Mouse (Mus musculus) heart, embryonic 15.5 days (tissue): Measurements from ENCODE around the gene Slc10a7. TPM values are rescaled to one million over a fixed set of nuclear protein-coding genes. Genes with fewer than 3 reads are reported as not detected.
"Not testable (repeated sequence)": the region's sequence is repeated elsewhere in the genome, so short reads cannot be mapped to it uniquely, and the experiment has no call there.

ENCODE experiments used
- ATAC-seq: fragments of 200-750 bp; cut with Nextera tagmentation; replicated peaks from 2 replicates; pipeline ENCODE4 v1.8.0; 2017; ENCODE audit warnings: low read depth, moderate TSS enrichment; ENCODE audit not compliant: insufficient number of reproducible peaks, insufficient read depth, low FRiP score
- H3K27ac ChIP-seq: fragments of 300-500 bp; sonication (generic); 2 replicates; pipeline ENCODE4 v1.5.1; 2015; ENCODE audit warnings: mild to moderate bottlenecking, inconsistent platforms
- H3K27me3 ChIP-seq: fragments of 300-500 bp; sonication (generic); 2 replicates; pipeline ENCODE4 v1.6.1; 2015; ENCODE audit warnings: inconsistent platforms
- H3K36me3 ChIP-seq: fragments of 300-500 bp; sonication (generic); 2 replicates; pipeline ENCODE4 v1.6.1; 2015; ENCODE audit warnings: mild to moderate bottlenecking, inconsistent platforms
- H3K4me1 ChIP-seq: fragments of 300-500 bp; sonication (generic); replicated peaks from 2 replicates; pipeline ENCODE4 v1.6.1; 2015; ENCODE audit warnings: inconsistent platforms
- H3K4me2 ChIP-seq: fragments of 300-500 bp; sonication (generic); 2 replicates; pipeline ENCODE4 v1.6.1; 2015; ENCODE audit warnings: inconsistent platforms, mild to moderate bottlenecking, moderate library complexity
- H3K4me3 ChIP-seq: fragments of 300-500 bp; sonication (generic); 2 replicates; pipeline ENCODE4 v1.5.1; 2015; ENCODE audit warnings: mild to moderate bottlenecking, inconsistent platforms
- H3K9ac ChIP-seq: fragments of 300-500 bp; sonication (generic); 2 replicates; pipeline ENCODE4 v1.6.1; 2015; ENCODE audit warnings: mild to moderate bottlenecking, inconsistent platforms
- H3K9me3 ChIP-seq: fragments of 300-500 bp; sonication (generic); replicated peaks from 2 replicates; pipeline ENCODE4 v1.6.1; 2016; ENCODE audit warnings: inconsistent platforms
- WGBS: fragments of 180-500 bp; shearing (Covaris S2); methylation state at CpG from one replicate; pipeline ENCODE4 v1.1.7; 2015; ENCODE audit warnings: mixed read lengths; 5-methylcytosine and 5-hydroxymethylcytosine counted together
- polyA plus RNA-seq: library from polyadenylated mRNA; unstranded; fragments of >200 nt; fragmentation: Nextera tagmentation; extraction: Ambion mirVana; gene quantifications from 2 replicates; pipeline ENCODE4 v1.2.1, GENCODE M21; 2015

Gene Slc10a7
- polyA plus RNA-seq, 1 experiment from 2014 or later: 10.5 TPM

- H3K4me1 ChIP-seq: peaks cover 16% of the 10 kb centered on the region
- H3K9ac ChIP-seq: no peak overlapping the region
- peaks cover 7% of the 10 kb centered on the region for H3K36me3 ChIP-seq
- no peak for ATAC-seq
- H3K9me3 ChIP-seq: no peaks in the 10 kb centered on the region
- no peak overlapping the region for H3K4me3 ChIP-seq
- H3K4me2 ChIP-seq: no peak overlapping the region
- WGBS: 50% methylated on average over 3 of the region's 3 CpGs
- H3K27me3 ChIP-seq: no peaks in the 10 kb centered on the region
- H3K27ac ChIP-seq: no peak overlapping the region
These were observed 1.8 kb downstream of the Slc10a7 start for GRCm38 (mm10) chr8:78510926-78511325.

- Histone ChIP-seq H3K27ac (no peak overlapping the region), H3K36me3 (peaks cover 19% of the 10 kb centered on the region), H3K4me2 (no peak overlapping the region), H3K9me3 (no peaks in the 10 kb centered on the region), H3K9ac (no peak overlapping the region), H3K4me1 (peaks cover 9% of the 10 kb centered on the region), H3K27me3 (no peaks in the 10 kb centered on the region), H3K4me3 (no peak overlapping the region)
- no peak for ATAC-seq
- 86% methylated on average over 4 of the region's 4 CpGs for WGBS
These were observed 4.0 kb downstream of the Slc10a7 start for GRCm38 (mm10) chr8:78513106-78513505.

GRCm38 (mm10) chr8:78514706-78515105 is 5.6 kb downstream of the Slc10a7 start:
- no peaks in the 10 kb centered on the region for H3K9me3 ChIP-seq
- no peak overlapping the region for H3K27ac ChIP-seq
- H3K4me2 ChIP-seq: no peak overlapping the region
- H3K27me3 ChIP-seq: no peaks in the 10 kb centered on the region
- no peak for ATAC-seq
- H3K4me1 ChIP-seq: peaks cover 9% of the 10 kb centered on the region
- H3K4me3 ChIP-seq: no peak overlapping the region
- H3K36me3 ChIP-seq: peaks cover 19% of the 10 kb centered on the region
- 92% methylated on average over 1 of the region's 1 CpGs for WGBS
- H3K9ac ChIP-seq: no peak overlapping the region

DNA sequence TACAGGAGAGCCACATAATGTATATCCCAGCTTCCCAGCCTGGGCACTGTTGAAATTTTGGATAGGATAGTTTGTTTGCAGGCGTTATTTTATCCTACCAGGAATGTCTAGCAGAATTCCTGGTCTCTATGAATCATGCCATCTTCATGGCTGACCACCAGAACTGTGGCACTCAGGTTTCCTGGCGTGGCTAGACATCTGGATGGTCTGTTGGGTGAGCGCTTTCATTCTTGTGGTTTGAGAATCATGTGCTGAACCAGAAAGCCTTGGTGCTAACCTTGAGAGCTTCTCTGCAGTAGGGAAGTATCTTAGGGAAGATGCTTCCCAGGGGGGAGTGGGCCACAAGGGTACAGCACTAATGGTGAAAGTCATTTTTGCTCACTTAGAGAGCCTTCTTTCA is 6.0 kb downstream of the Slc10a7 start:
- no peak overlapping the region for H3K4me3 ChIP-seq
- no peak for ATAC-seq
- peaks cover 9% of the 10 kb centered on the region for H3K4me1 ChIP-seq
- H3K4me2 ChIP-seq: no peak overlapping the region
- no peak overlapping the region for H3K9ac ChIP-seq
- WGBS: 83% methylated on average over 3 of the region's 3 CpGs
- H3K9me3 ChIP-seq: no peaks in the 10 kb centered on the region
- H3K27me3 ChIP-seq: no peaks in the 10 kb centered on the region
- no peak overlapping the region for H3K27ac ChIP-seq
- peaks cover 19% of the 10 kb centered on the region for H3K36me3 ChIP-seq

DNA sequence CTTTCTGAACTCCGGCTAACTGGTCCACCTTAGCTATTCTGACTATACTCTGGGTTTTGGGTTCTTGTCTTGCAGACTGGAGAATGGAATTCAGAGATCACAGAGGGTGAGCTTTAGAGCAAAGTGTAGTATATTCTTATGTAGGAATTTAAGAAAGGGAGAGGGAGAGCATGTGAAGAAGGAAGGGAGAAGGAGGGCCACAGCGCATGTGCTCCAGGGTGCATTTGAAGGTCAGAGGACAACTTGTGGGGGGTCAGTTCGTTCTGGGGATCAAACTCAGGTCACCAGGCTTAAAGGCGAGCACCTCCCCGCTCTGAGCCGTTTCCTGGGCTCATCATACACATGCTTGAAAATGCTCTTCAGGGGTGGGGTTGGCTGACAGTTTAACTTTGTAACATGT is 24.8 kb downstream of the Slc10a7 start:
- Histone ChIP-seq H3K27ac (no peak overlapping the region), H3K36me3 (peaks cover 24% of the 10 kb centered on the region), H3K4me3 (no peak overlapping the region), H3K4me1 (no peaks in the 10 kb centered on the region), H3K9me3 (no peaks in the 10 kb centered on the region), H3K27me3 (no peaks in the 10 kb centered on the region), H3K9ac (no peak overlapping the region), H3K4me2 (no peak overlapping the region)
- no peak for ATAC-seq
- WGBS: 84% methylated on average over 6 of the region's 6 CpGs

DNA sequence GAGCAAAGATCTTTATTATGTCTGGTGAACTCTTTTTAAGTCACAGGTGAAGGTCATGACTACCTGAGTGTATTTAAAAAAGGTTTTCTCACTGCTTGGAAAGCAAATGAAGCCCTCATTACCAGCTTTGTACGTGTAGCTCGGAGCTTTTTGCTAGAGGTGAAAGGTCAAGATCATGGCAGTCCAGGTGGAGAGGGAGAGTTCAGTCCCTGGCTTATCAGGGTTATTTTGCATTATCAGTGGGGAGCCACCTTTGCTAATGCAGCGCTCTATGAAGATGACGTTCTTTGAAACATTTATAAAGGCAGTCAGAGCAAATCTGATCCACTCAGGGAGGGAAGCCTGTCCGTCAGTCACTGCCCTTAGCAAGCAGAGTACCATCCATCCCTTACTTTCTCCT is 27.6 kb downstream of the Slc10a7 start:
- no peak for ATAC-seq
- Histone ChIP-seq H3K4me3 (no peak overlapping the region), H3K4me1 (no peaks in the 10 kb centered on the region), H3K4me2 (no peak overlapping the region), H3K36me3 (peaks cover 15% of the 10 kb centered on the region), H3K27ac (no peak overlapping the region), H3K27me3 (no peaks in the 10 kb centered on the region), H3K9me3 (no peaks in the 10 kb centered on the region), H3K9ac (no peak overlapping the region)
- 83% methylated on average over 5 of the region's 5 CpGs for WGBS

- Histone ChIP-seq H3K4me3 (no peak overlapping the region), H3K27ac (no peak overlapping the region), H3K27me3 (no peaks in the 10 kb centered on the region), H3K9ac (no peak overlapping the region), H3K36me3 (peaks cover 7% of the 10 kb centered on the region), H3K4me2 (no peak overlapping the region), H3K9me3 (no peaks in the 10 kb centered on the region), H3K4me1 (no peaks in the 10 kb centered on the region)
- ATAC-seq: no peak
- 88% methylated on average over 3 of the region's 3 CpGs for WGBS
These were observed 28.6 kb downstream of the Slc10a7 start for GRCm38 (mm10) chr8:78537795-78538194.

- ATAC-seq: not testable (repeated sequence)
These were observed 33.5 kb downstream of the Slc10a7 start for GRCm38 (mm10) chr8:78542670-78543069.

DNA sequence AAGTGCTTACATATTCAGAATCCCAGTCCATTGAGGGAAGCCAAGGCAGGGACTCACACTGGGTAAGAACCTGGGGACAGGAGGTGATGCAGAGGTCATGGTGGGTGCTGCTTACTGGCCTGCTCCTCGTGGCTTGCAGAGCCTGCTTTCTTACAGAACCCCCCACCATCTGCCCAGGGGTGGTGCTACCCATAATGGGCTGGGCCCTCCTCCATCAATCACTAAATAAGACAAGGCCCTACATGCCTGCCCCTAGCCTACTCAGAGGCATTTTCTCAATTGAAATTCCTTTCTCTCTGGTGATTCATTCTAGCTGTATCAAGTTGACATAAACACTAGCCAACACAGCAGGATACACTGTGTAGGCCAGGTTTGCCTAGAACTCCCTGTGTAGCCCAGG is 34.5 kb downstream of the Slc10a7 start:
- Histone ChIP-seq H3K9me3 (no peaks in the 10 kb centered on the region), H3K36me3 (no peaks in the 10 kb centered on the region), H3K9ac (no peak overlapping the region), H3K27ac (no peak overlapping the region), H3K27me3 (no peaks in the 10 kb centered on the region), H3K4me3 (no peak overlapping the region), H3K4me2 (no peak overlapping the region), H3K4me1 (peaks cover 3% of the 10 kb centered on the region; the same call in 1 of the 2 replicates)
- WGBS: 56% methylated on average over 1 of the region's 1 CpGs
- no peak for ATAC-seq

More at GRCm38 (mm10) chr8:78542670-78543069, 33.5 kb downstream of the Slc10a7 start:
- not testable (repeated sequence) for H3K4me1 ChIP-seq, H3K36me3 ChIP-seq, H3K9me3 ChIP-seq, H3K27ac ChIP-seq, H3K9ac ChIP-seq, H3K27me3 ChIP-seq, H3K4me2 ChIP-seq, H3K4me3 ChIP-seq
- WGBS: 78% methylated on average over 4 of the region's 6 CpGs

GRCm38 (mm10) chr8:78544545-78544944 is 35.4 kb downstream of the Slc10a7 start:
- Histone ChIP-seq H3K36me3 (no peaks in the 10 kb centered on the region), H3K4me2 (no peak overlapping the region), H3K4me1 (peaks cover 6% of the 10 kb centered on the region; the same call in 1 of the 2 replicates), H3K9me3 (no peaks in the 10 kb centered on the region), H3K9ac (no peak overlapping the region), H3K27ac (no peak overlapping the region), H3K4me3 (no peak overlapping the region), H3K27me3 (no peaks in the 10 kb centered on the region)
- ATAC-seq: no peak
- WGBS: 59% methylated on average over 2 of the region's 2 CpGs

DNA sequence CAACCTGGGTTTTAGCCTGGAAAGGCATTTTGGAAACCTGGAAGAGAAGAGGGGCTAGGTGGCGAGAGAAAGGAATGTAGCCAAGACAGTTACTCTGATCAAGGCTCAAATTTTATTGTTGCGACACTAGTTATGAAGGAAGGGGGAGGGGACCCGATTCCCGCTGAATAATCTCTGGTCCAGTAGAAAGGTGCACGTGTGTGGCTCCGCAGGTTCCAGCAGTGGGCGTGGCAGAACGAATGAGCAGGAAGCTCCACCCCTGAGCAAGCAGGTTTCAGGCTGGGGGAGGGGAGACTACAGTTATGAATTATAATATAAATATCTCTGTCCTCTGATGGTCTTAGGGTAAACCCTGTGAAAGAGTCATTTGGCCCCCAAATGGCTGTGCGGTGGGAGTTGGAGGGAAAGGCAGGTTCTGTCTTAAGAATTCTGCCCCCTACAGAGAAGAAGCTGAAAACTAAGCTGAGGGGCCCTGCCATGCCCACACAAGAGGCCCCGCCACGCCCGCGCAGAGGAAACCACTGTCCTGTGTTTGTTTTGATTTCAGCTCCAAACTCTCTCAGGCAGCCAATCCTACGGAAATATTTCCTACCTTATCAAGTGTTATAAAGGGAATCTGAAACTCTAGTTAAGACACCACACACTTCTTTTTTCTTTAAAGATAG is 36.1 kb downstream of the Slc10a7 start:
- H3K9me3 ChIP-seq, H3K36me3 ChIP-seq, ATAC-seq, H3K4me3 ChIP-seq, H3K27ac ChIP-seq, H3K4me2 ChIP-seq, H3K9ac ChIP-seq, H3K27me3 ChIP-seq: not testable (repeated sequence)
- H3K4me1 ChIP-seq: peaks cover 12% of the 10 kb centered on the region
- 46% methylated on average over 9 of the region's 14 CpGs for WGBS

DNA sequence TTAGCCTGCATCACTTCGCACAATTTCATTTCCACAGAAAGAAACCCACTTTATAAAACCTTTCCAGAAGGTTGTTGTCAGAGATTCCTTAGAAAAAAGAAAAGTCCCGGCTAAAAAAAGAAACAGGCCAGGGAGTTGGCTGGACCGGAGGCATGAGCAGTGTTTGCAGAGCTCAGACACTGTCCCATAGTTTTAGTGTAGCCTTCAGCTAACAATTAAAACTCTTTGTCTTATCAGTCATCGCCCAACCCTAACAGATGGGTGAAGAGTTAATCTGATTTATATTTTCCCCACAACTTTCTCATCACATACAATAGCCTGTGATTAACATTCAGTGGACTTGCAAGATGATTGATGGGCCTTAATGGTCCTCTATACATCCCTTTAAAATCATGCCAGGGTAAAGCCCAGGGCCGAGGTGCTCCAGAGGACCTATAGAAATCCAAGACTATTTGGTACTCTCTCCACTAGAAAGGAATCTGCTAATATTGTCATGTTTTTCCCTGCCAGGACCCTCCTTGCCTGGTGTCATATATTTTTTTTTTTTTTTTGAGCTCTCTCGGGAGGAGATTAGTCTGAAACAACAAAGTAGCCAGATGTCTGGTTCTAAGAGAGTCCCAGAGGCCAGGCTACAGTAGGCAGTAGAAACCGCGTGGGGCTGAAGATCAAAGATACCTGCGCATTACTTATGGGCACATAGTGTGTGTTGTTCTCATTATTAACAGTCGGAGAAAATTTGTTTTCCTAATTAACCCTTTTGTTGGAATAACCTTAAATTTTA is 41.0 kb downstream of the Slc10a7 start:
- Histone ChIP-seq H3K4me2 (no peak overlapping the region), H3K9ac (no peak overlapping the region), H3K27ac (no peak overlapping the region), H3K4me3 (no peak overlapping the region), H3K4me1 (peaks cover 17% of the 10 kb centered on the region), H3K9me3 (no peaks in the 10 kb centered on the region), H3K27me3 (no peaks in the 10 kb centered on the region), H3K36me3 (no peaks in the 10 kb centered on the region)
- WGBS: 47% methylated on average over 10 of the region's 10 CpGs
- no peak for ATAC-seq
